Mouse (Mus musculus): ENCODE results near the gene Mtus2. TPM values are rescaled to one million over a fixed set of nuclear protein-coding genes. Genes with fewer than 3 reads are reported as not detected.
A peak's percentile ranks its signal among the peaks of the same experiment; 100 is the strongest.

Mtus2 gene
- polyA plus RNA-seq, 1 experiment from 2014 or later = 8.1 TPM

- no peak overlapping the region for H3K4me2 ChIP-seq (ENCODE audit: low read depth, low read length, severe bottlenecking)
- H3K27me3 ChIP-seq (ENCODE audit: control insufficient read depth, insufficient read depth, low read length) = no peaks in the 10 kb centered on the region
- no peak overlapping the region for H3K4me3 ChIP-seq (ENCODE audit: low read depth, low read length)
- no peak overlapping the region for H3K27ac ChIP-seq (ENCODE audit: low read depth, low read length)
- no peak overlapping the region for H3K9ac ChIP-seq (ENCODE audit: low read length)
- no peaks in the 10 kb centered on the region for H3K4me1 ChIP-seq (replicated peaks; ENCODE audit: control insufficient read depth, insufficient read depth, low read length)
- H3K9me3 ChIP-seq (ENCODE audit: control insufficient read depth, low read length) = no peaks in the 10 kb centered on the region
- 63% methylated on average over 10 of the region's 10 CpGs for WGBS
- H3K36me3 ChIP-seq (ENCODE audit: control insufficient read depth, insufficient read depth, low read length) = no peaks in the 10 kb centered on the region
- ATAC-seq (replicated peaks; ENCODE audit: low FRiP score) = no peak
- DNase-seq (ENCODE audit: low spot score) = no peak
These were observed 137.5 kb downstream of the Mtus2 start for GRCm38 (mm10) chr5:148094640-148095039.

GRCm38 (mm10) chr5:148099356-148099755, 142.2 kb downstream of the Mtus2 start:
- Histone ChIP-seq H3K9me3 (ENCODE audit: control insufficient read depth, low read length) (no peaks in the 10 kb centered on the region), H3K36me3 (ENCODE audit: control insufficient read depth, insufficient read depth, low read length) (no peaks in the 10 kb centered on the region), H3K4me1 (replicated peaks; ENCODE audit: control insufficient read depth, insufficient read depth, low read length) (no peaks in the 10 kb centered on the region), H3K27me3 (ENCODE audit: control insufficient read depth, insufficient read depth, low read length) (no peaks in the 10 kb centered on the region), H3K4me2 (ENCODE audit: low read depth, low read length, severe bottlenecking) (no peak overlapping the region), H3K4me3 (ENCODE audit: low read depth, low read length) (no peak overlapping the region), H3K9ac (ENCODE audit: low read length) (no peak overlapping the region), H3K27ac (ENCODE audit: low read depth, low read length) (no peak overlapping the region)
- ATAC-seq (replicated peaks; ENCODE audit: low FRiP score) (no peak), DNase-seq (ENCODE audit: low spot score) (no peak)
- 94% methylated on average over 9 of the region's 9 CpGs for WGBS

- Histone ChIP-seq H3K4me3 (ENCODE audit: low read depth, low read length) (no peak overlapping the region), H3K4me2 (ENCODE audit: low read depth, low read length, severe bottlenecking) (no peak overlapping the region), H3K27me3 (ENCODE audit: control insufficient read depth, insufficient read depth, low read length) (no peaks in the 10 kb centered on the region), H3K9ac (ENCODE audit: low read length) (no peak overlapping the region), H3K4me1 (replicated peaks; ENCODE audit: control insufficient read depth, insufficient read depth, low read length) (no peaks in the 10 kb centered on the region), H3K36me3 (ENCODE audit: control insufficient read depth, insufficient read depth, low read length) (no peaks in the 10 kb centered on the region), H3K9me3 (ENCODE audit: control insufficient read depth, low read length) (no peaks in the 10 kb centered on the region), H3K27ac (ENCODE audit: low read depth, low read length) (no peak overlapping the region)
- ATAC-seq (replicated peaks; ENCODE audit: low FRiP score) = no peak
- no peak for DNase-seq (ENCODE audit: low spot score)
- WGBS = 89% methylated on average over 6 of the region's 6 CpGs
These were observed 150.2 kb downstream of the Mtus2 start for GRCm38 (mm10) chr5:148107324-148107723.

- ATAC-seq (replicated peaks; ENCODE audit: low FRiP score) = no peak
- no peak for DNase-seq (ENCODE audit: low spot score)
- WGBS = 48% methylated on average over 7 of the region's 7 CpGs
These were observed 150.8 kb downstream of the Mtus2 start for GRCm38 (mm10) chr5:148107890-148108289.

GRCm38 (mm10) chr5:148108314-148108713, 151.2 kb downstream of the Mtus2 start:
- H3K27me3 ChIP-seq (ENCODE audit: control insufficient read depth, insufficient read depth, low read length) = no peaks in the 10 kb centered on the region
- ATAC-seq (replicated peaks; ENCODE audit: low FRiP score) = no peak
- no peaks in the 10 kb centered on the region for H3K9me3 ChIP-seq (ENCODE audit: control insufficient read depth, low read length)

More at GRCm38 (mm10) chr5:148107890-148108289, 150.8 kb downstream of the Mtus2 start:
- no peaks in the 10 kb centered on the region for H3K36me3 ChIP-seq (ENCODE audit: control insufficient read depth, insufficient read depth, low read length)
- H3K4me3 ChIP-seq (ENCODE audit: low read depth, low read length) = no peak overlapping the region
- no peaks in the 10 kb centered on the region for H3K4me1 ChIP-seq (replicated peaks; ENCODE audit: control insufficient read depth, insufficient read depth, low read length)
- no peaks in the 10 kb centered on the region for H3K9me3 ChIP-seq (ENCODE audit: control insufficient read depth, low read length)
- no peak overlapping the region for H3K27ac ChIP-seq (ENCODE audit: low read depth, low read length)
- no peak overlapping the region for H3K9ac ChIP-seq (ENCODE audit: low read length)
- no peaks in the 10 kb centered on the region for H3K27me3 ChIP-seq (ENCODE audit: control insufficient read depth, insufficient read depth, low read length)
- no peak overlapping the region for H3K4me2 ChIP-seq (ENCODE audit: low read depth, low read length, severe bottlenecking)

GRCm38 (mm10) chr5:148115207-148115817, 158.2 kb downstream of the Mtus2 start:
- no peak overlapping the region for H3K4me2 ChIP-seq (ENCODE audit: low read depth, low read length, severe bottlenecking)

More at GRCm38 (mm10) chr5:148108314-148108713, 151.2 kb downstream of the Mtus2 start:
- H3K9ac ChIP-seq (ENCODE audit: low read length) = no peak overlapping the region
- no peak overlapping the region for H3K4me2 ChIP-seq (ENCODE audit: low read depth, low read length, severe bottlenecking)
- no peaks in the 10 kb centered on the region for H3K4me1 ChIP-seq (replicated peaks; ENCODE audit: control insufficient read depth, insufficient read depth, low read length)
- H3K4me3 ChIP-seq (ENCODE audit: low read depth, low read length) = no peak overlapping the region
- H3K27ac ChIP-seq (ENCODE audit: low read depth, low read length) = peak overlapping the region; percentile 31; the same call in 1 of the 2 replicates
- DNase-seq (ENCODE audit: low spot score) = no peak
- H3K36me3 ChIP-seq (ENCODE audit: control insufficient read depth, insufficient read depth, low read length) = no peaks in the 10 kb centered on the region
- 52% methylated on average over 9 of the region's 9 CpGs for WGBS

GRCm38 (mm10) chr5:148124354-148124753, 167.2 kb downstream of the Mtus2 start:
- Histone ChIP-seq H3K4me3 (ENCODE audit: low read depth, low read length) (no peak overlapping the region), H3K4me2 (ENCODE audit: low read depth, low read length, severe bottlenecking) (no peak overlapping the region), H3K4me1 (replicated peaks; ENCODE audit: control insufficient read depth, insufficient read depth, low read length) (no peaks in the 10 kb centered on the region), H3K27me3 (ENCODE audit: control insufficient read depth, insufficient read depth, low read length) (no peaks in the 10 kb centered on the region), H3K9ac (ENCODE audit: low read length) (no peak overlapping the region), H3K36me3 (ENCODE audit: control insufficient read depth, insufficient read depth, low read length) (no peaks in the 10 kb centered on the region), H3K27ac (ENCODE audit: low read depth, low read length) (no peak overlapping the region), H3K9me3 (ENCODE audit: control insufficient read depth, low read length) (no peaks in the 10 kb centered on the region)
- no peak for DNase-seq (ENCODE audit: low spot score)
- WGBS = 79% methylated on average over 12 of the region's 12 CpGs
- no peak for ATAC-seq (replicated peaks; ENCODE audit: low FRiP score)

More at GRCm38 (mm10) chr5:148115207-148115817, 158.2 kb downstream of the Mtus2 start:
- Histone ChIP-seq H3K27ac (ENCODE audit: low read depth, low read length) (0 out of 2 replicates have a peak overlapping the region, but pooled peaks have one; percentile 7), H3K4me3 (ENCODE audit: low read depth, low read length) (no peak overlapping the region), H3K9ac (ENCODE audit: low read length) (no peak overlapping the region), H3K36me3 (ENCODE audit: control insufficient read depth, insufficient read depth, low read length) (no peaks in the 10 kb centered on the region), H3K4me1 (replicated peaks; ENCODE audit: control insufficient read depth, insufficient read depth, low read length) (0 out of 2 replicates have a peak, but pooled peaks cover 2% of the 10 kb centered on the region), H3K9me3 (ENCODE audit: control insufficient read depth, low read length) (no peaks in the 10 kb centered on the region), H3K27me3 (ENCODE audit: control insufficient read depth, insufficient read depth, low read length) (no peaks in the 10 kb centered on the region)
- 76% methylated on average over 15 of the region's 15 CpGs for WGBS
- peak; percentile 57 for DNase-seq (ENCODE audit: low spot score)
- no peak for ATAC-seq (replicated peaks; ENCODE audit: low FRiP score)

GRCm38 (mm10) chr5:148130691-148131457, 173.8 kb downstream of the Mtus2 start:
- Histone ChIP-seq H3K9me3 (ENCODE audit: control insufficient read depth, low read length) (no peaks in the 10 kb centered on the region), H3K4me1 (replicated peaks; ENCODE audit: control insufficient read depth, insufficient read depth, low read length) (no peaks in the 10 kb centered on the region), H3K9ac (ENCODE audit: low read length) (no peak overlapping the region), H3K27me3 (ENCODE audit: control insufficient read depth, insufficient read depth, low read length) (no peaks in the 10 kb centered on the region), H3K36me3 (ENCODE audit: control insufficient read depth, insufficient read depth, low read length) (no peaks in the 10 kb centered on the region), H3K27ac (ENCODE audit: low read depth, low read length) (no peak overlapping the region), H3K4me2 (ENCODE audit: low read depth, low read length, severe bottlenecking) (no peak overlapping the region), H3K4me3 (ENCODE audit: low read depth, low read length) (no peak overlapping the region)
- DNase-seq (ENCODE audit: low spot score) (no peak), ATAC-seq (replicated peaks; ENCODE audit: low FRiP score) (0 out of 2 replicates have a peak, but pooled peaks have one; percentile 39)
- WGBS = 55% methylated on average over 8 of the region's 8 CpGs

Data from forebrain, embryonic 11.5 days (tissue).